Mouse (Mus musculus) ES-E14 (cell line): ENCODE measurements around the gene Rag2. TPM values are rescaled to one million over a fixed set of nuclear protein-coding genes. Genes with fewer than 3 reads are reported as not detected.

Source experiments
- DNase-seq: peaks from one replicate; pipeline ENCODE4 v3.0.0-alpha.2; 2013; ENCODE audit warnings: low read depth, low spot score
- H3K27ac ChIP-seq: 2 replicates; pipeline ENCODE4 v1.5.1; 2012; ENCODE audit warnings: low read depth, mild to moderate bottlenecking, low read length, moderate library complexity, mixed read lengths; ENCODE audit not compliant: poor library complexity, insufficient read depth, severe bottlenecking
- H3K36me3 ChIP-seq: 2 replicates; pipeline ENCODE4 v1.6.1; 2012; ENCODE audit warnings: mild to moderate bottlenecking, low read length, moderate library complexity, mixed read lengths; ENCODE audit not compliant: control insufficient read depth, poor library complexity, insufficient read depth, severe bottlenecking
- H3K4me1 ChIP-seq, 2 experiments: fragments of 150-350 bp in 1 of 2; sonication (generic) in 1 of 2; 2 replicates each; pipeline ENCODE4 v1.6.1; 2012; ENCODE audit warnings: low read length in 2 of 2, mild to moderate bottlenecking in 1 of 2, mixed read lengths in 1 of 2; ENCODE audit not compliant: control insufficient read depth in 2 of 2, insufficient read depth in 2 of 2, poor library complexity in 1 of 2
- H3K4me3 ChIP-seq, 2 experiments: fragments of 150-350 bp in 1 of 2; sonication (generic) in 1 of 2; 2 replicates each; pipeline ENCODE4 v1.5.1; 2012; ENCODE audit warnings: low read length in 2 of 2, low read depth in 1 of 2, mild to moderate bottlenecking in 1 of 2, mixed read lengths in 1 of 2; ENCODE audit not compliant: insufficient read depth in 1 of 2, poor library complexity in 1 of 2, severe bottlenecking in 1 of 2
- H3K9ac ChIP-seq: 2 replicates; pipeline ENCODE4 v1.6.1; 2012; ENCODE audit warnings: low read depth, mild to moderate bottlenecking, low read length, mixed read lengths; ENCODE audit not compliant: poor library complexity, insufficient read depth, severe bottlenecking
- H3K9me3 ChIP-seq: fragments of 150-350 bp; sonication (generic); 2 replicates; pipeline ENCODE4 v1.6.1; 2012; ENCODE audit warnings: low read depth, mild to moderate bottlenecking, low read length; ENCODE audit not compliant: control insufficient read depth, insufficient read depth
- CHD2 ChIP-seq: IDR thresholded peaks from 2 replicates; pipeline ENCODE4 v1.6.1; 2014; ENCODE audit warnings: mild to moderate bottlenecking, low read depth, low read length, inconsistent platforms
- HCFC1 ChIP-seq: IDR thresholded peaks from 2 replicates; pipeline ENCODE4 v1.6.1; 2012; ENCODE audit warnings: low read length, inconsistent platforms, borderline replicate concordance; ENCODE audit not compliant: insufficient read depth
- MAFK ChIP-seq: IDR thresholded peaks from 2 replicates; pipeline ENCODE4 v1.6.1; 2014; ENCODE audit warnings: mild to moderate bottlenecking, low read depth, low read length, inconsistent platforms; ENCODE audit not compliant: insufficient read depth
- ZC3H11A ChIP-seq: IDR thresholded peaks from 2 replicates; pipeline ENCODE4 v1.6.1; 2012; ENCODE audit warnings: low read depth, mild to moderate bottlenecking, inconsistent platforms, low read length, borderline replicate concordance
- ZNF384 ChIP-seq: IDR thresholded peaks from 2 replicates; pipeline ENCODE4 v1.6.1; 2012; ENCODE audit warnings: low read depth, low read length, inconsistent platforms
- in situ Hi-C, 2 experiments: fragments of 600-800 bp; cut with MboI; formaldehyde crosslinking; loops; one replicate each; pipeline ENCODE4 v1.15.1; 2025; ENCODE audit warnings: low sequenced_read_pairs in 2 of 2, inconsistent platforms in 1 of 2; ENCODE audit not compliant: unreplicated experiment in 2 of 2
- total RNA-seq: library from RNA; depleted of rRNA; stranded (reverse); fragments of 300-350 nt; gene quantifications from 2 replicates; pipeline ENCODE4 v1.2.3, GENCODE M21; 2012

The Rag2 gene
- total RNA-seq, 1 experiment, result not detected

GRCm38 (mm10) chr2:101597186-101597585 lies 27.3 kb upstream of the Rag2 start:
- Histone ChIP-seq H3K4me3 (no peak overlapping the region), H3K36me3 (no peaks in the 10 kb centered on the region), H3K9me3 (no peaks in the 10 kb centered on the region), H3K27ac (no peak overlapping the region), H3K9ac (no peak overlapping the region), H3K4me1 (no peaks in the 10 kb centered on the region)
- no peak for DNase-seq
- in situ Hi-C loops, result no loop called here
- no peak for TF ChIP-seq HCFC1
- TF ChIP-seq ZNF384, result no peak
- TF ChIP-seq CHD2, result no peak
- no peak for TF ChIP-seq ZC3H11A
- no peak for TF ChIP-seq MAFK

- Histone ChIP-seq H3K4me1 (0 out of 4 replicates have a peak, but pooled peaks cover 0 to 2% of the 10 kb centered on the region in 2 experiments), H3K9me3 (no peaks in the 10 kb centered on the region), H3K36me3 (no peaks in the 10 kb centered on the region), H3K4me3 (no peak overlapping the region), H3K27ac (no peak overlapping the region), H3K9ac (no peak overlapping the region)
- in situ Hi-C loops, result no loop called here
- TF ChIP-seq ZNF384 (no peak), CHD2 (no peak), MAFK (no peak)
- no peak for DNase-seq
Measured at GRCm38 (mm10) chr2:101598190-101599181, 26.0 kb upstream of the Rag2 start.

- Histone ChIP-seq H3K4me3 (no peak overlapping the region), H3K9ac (no peak overlapping the region), H3K36me3 (no peaks in the 10 kb centered on the region), H3K9me3 (no peaks in the 10 kb centered on the region), H3K27ac (no peak overlapping the region), H3K4me1 (peaks cover 0 to 2% of the 10 kb centered on the region in 2 experiments; a peak in 1 of 4 replicates)
- in situ Hi-C loops, result no loop called here
- no peak for DNase-seq
- no peak for TF ChIP-seq CHD2
- no peak for TF ChIP-seq ZC3H11A
- TF ChIP-seq ZNF384, result no peak
- TF ChIP-seq MAFK, result no peak
- no peak for TF ChIP-seq HCFC1
Measured at GRCm38 (mm10) chr2:101600703-101601102, 23.8 kb upstream of the Rag2 start.

GRCm38 (mm10) chr2:101603099-101603498 lies 21.4 kb upstream of the Rag2 start:
- in situ Hi-C loops, result no loop called here

More at GRCm38 (mm10) chr2:101603099-101603498, 21.4 kb upstream of the Rag2 start:
- TF ChIP-seq ZC3H11A, result no peak
- TF ChIP-seq MAFK, result peak; percentile 96
- H3K9me3 ChIP-seq, result no peaks in the 10 kb centered on the region
- H3K9ac ChIP-seq, result no peak overlapping the region
- H3K36me3 ChIP-seq, result no peaks in the 10 kb centered on the region
- DNase-seq, result peak; percentile 19
- H3K27ac ChIP-seq, result no peak overlapping the region
- peaks cover 0 to 2% of the 10 kb centered on the region in 2 experiments; a peak in 1 of 4 replicates for H3K4me1 ChIP-seq
- H3K4me3 ChIP-seq, result no peak overlapping the region
